Mouse (Mus musculus) small intestine, adult 2 months (tissue): ENCODE measurements around the gene Zfp523.

ENCODE experiments used
- CTCF ChIP-seq: fragments of 200-500 bp; IDR thresholded peaks from 2 replicates; pipeline ENCODE4 v1.5.1; 2012; ENCODE audit warnings: low read depth, mild to moderate bottlenecking, control low read depth, inconsistent platforms, low read length, moderate library complexity, mixed read lengths; ENCODE audit not compliant: insufficient replicate concordance, insufficient read length; ENCODE audit errors: extremely low read depth
- POLR2A ChIP-seq: fragments of 200-500 bp; IDR thresholded peaks from 2 replicates; pipeline ENCODE4 v1.6.1; 2012; ENCODE audit warnings: low read depth, mild to moderate bottlenecking, control low read depth, inconsistent platforms, low read length, moderate library complexity

- TF ChIP-seq CTCF (no peak), POLR2A (no peak)
Measured at GRCm38 (mm10) chr17:28143751-28144150, 33.2 kb upstream of the Zfp523 start.
